Mouse (Mus musculus) neural tube, embryonic 10.5 days (tissue): Measurements from ENCODE around the gene Ltbp1.

Experiments used
- DNase-seq: peaks from one replicate; pipeline ENCODE4 v3.0.0-alpha.2; 2017; ENCODE audit warnings: low spot score; ENCODE audit errors: extremely low spot score

Ltbp1 gene

DNA sequence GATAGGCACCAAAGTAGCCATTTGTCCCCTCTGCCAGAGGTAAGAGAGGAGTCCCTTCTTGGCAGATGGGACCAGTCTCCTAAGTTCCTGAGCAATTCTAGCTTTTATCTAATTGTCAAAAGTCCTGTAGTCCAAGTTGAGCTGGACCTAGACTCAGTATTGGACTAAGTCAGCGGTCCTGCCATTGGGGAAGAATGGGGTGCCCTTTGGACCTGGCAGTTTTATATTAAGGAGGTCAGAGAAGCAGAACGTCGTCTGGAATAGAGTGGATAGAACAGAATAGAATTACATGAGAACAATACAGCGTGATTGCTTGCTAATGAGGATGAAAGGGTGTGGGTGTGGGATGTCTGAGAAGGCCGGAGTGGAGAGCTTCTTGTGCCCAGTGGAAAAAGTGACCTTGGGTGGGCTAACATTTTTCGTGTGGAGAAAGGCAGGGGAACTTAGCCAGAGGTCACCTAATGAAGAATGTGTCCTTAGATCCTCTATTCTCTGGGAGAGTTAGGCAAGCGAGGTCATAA lies 167.4 kb downstream of the Ltbp1 start:
- DNase-seq, result no peak

DNA sequence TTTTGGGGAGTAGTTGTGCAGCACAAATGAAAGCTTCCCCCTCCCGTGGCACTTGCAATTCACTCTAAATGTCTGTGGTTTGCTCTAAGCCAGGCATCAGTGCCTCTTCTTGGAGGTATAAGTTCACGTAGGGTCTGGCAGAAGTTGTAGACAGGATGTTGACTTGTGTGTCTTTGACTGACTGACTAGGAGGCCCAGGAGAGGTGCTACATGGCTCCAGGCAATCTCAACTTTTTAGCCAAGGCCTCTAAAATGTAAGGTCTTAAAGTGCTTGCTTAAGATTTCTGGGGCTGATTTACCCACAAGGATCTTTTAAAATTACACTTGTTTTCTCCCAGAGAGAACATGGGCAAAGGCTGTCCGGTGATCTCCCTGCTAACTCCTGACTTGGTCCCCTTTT lies 169.1 kb downstream of the Ltbp1 start:
- no peak for DNase-seq

DNA sequence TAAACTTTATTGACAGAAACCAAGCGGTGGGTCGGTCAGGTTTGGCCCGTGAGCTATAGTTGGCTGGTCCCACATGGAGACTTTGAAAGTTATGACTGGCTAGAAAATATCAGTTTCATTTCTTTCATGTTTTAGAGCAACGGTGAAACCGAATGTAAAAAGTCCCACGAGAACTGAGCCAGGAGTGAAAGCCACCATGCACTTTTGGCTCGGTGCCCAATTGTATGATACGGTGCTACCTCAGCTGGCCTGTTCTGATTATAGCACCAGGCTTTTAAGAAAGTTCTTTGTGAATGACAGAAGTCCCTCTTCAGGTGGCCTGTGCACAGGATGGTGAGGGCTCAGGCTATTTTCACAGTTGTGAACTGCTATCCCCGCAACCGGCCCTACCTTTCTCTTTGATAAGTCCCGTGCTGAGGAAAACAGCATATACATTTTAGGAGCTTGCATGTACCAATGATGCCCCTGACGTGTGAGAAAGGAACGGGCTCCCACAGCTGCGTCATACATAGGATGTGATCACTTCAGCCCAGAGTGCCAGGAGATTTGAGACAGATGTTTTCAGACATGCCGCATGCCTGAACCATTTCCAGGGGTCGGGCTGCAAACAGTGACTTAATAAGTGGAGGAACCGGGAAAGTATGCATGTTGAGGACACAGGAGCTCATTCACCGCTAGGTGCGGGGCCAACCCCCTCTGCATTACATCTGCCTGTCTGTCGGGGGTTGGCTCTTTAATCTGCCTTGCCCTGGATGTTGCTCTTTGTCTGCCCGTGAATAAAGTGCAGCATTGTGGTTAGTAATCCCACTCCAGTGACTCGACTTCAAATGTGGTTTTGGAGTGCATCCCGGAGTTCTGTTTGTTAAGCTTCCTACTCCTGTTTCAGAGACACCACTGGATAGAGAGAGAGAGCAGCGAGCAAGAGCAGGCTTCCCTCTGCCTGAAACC lies 172.8 kb downstream of the Ltbp1 start:
- peak; percentile 27 for DNase-seq

DNA sequence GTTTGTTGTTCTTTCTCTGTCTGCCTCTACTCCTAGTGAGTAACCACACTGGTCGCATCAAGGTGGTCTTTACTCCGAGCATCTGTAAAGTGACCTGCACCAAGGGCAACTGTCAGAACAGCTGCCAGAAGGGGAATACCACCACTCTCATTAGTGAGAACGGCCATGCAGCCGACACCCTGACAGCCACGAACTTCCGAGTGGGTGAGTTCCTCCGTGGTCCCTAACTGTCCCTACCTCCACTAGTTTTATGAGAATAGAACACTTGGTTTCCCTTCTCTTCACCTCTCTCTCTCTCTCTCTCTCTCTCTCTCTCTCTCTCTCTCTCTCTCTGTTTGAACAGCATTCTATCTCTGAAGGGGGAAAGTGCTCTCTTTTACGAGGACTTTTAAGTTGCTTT lies 173.6 kb downstream of the Ltbp1 start:
- DNase-seq, result no peak

DNA sequence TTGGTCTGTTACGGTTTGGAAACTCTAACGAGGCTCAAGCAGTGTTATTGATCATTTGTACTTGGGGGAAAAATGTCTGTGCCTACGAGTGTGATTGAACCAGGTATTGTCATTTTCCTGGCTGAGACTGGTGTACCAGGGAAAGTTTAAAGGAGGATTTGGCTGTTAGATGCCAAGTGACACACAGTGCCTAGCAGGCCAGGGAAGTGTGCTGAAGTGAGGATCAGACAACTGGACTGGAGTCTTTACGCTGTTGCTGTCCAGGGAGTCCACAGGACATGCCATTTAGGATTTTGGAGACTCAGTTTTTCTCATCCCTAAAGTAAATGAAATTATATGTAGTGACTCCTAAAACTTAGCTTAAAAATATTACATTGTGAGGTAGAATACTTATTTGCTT lies 174.9 kb downstream of the Ltbp1 start:
- DNase-seq, result no peak

DNA sequence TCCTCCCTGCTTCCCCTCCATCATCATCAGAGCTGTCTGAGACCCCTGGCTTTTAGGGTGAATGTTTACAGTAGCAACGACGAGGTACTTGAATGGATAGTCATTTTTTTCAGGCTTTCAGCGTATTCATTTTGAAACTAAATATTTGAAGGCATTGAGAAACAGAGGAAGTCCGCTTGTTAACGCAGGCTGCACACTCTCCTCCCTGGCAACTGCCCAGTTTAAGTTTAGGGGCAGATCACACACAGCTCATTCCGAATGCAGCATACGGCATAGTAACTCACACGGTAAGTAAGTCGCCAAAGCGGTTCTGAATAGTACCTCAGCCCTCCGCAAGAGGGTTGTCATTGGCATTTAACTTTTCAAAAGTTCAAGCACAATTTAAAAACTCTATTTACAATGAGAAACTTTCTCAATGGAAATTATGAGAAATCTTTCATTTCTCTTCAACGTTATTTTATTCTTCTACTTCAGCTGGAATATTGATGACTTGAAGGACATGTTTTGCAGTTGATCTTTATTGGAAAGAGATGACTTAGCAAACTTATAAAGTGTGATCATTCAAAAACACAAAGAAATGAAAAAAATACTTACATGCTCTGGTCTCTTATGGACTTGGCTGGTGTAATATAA lies 175.7 kb downstream of the Ltbp1 start:
- no peak for DNase-seq

DNA sequence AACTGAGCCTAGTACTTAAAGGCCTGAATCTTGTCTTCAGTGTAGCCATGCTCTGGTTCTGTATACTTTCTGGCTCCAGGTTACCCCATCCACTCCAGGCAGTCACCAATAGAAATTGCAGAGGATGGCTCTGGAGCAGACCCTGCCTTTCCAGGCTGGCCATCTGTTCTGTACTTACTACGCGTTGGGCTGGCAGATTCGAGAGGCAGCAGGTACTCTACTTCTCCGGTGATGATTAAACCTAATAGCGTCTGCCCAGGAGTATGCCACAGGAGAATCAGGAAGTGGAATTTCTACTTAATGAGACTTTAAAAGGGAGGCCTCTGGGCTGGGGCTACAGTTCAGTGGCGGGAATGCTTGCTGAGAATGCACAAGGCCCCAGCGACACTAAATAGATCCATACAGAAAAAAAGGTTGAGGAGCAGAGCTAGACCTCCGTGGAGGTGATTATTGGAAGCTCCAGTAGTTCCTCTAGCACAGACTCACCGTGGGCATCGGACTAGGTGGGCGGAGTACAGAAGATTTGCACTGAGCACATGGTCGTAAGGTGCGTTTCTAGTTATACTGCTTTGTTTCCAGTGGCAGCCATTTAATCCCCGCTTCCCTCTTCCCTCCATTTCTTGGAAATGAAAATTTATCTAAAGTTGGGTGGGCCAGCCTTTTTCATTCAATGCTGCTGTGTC lies 177.1 kb downstream of the Ltbp1 start:
- no peak for DNase-seq

DNA sequence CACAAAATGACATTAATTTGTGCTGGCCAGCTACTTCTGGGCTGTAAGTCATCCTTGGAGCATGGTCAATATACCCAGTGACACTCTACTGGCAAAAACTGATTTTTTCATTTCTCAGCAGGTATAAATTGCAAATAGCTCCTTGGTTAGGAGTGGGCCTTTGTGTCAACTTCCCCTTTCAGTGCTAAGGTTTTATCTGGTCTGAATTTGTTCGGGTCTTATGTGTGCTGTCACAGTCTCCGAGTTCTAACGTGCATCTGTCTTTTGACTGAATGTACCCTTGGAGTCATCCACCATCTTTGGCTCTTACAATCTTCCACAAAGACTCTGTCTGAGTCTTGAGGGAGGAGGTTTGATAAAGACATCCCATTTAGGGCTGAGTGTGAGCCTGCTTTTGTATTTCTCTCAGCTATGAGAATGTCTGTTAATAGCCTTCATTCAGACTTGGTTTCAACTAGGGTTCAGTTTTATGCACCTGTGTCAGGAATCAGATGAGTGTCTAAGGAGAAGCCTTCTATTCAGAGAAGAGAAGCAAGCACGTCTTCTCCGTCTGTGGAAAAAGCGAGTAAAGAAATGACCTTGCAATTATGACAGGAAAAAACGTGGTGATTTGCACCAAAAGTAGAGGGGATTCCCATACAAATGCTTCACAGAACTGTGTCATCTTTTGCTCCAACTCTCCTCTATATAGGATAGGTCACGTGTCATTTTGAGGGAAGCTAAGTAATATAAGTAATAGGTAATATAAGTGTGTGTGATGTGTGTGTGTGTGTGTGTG lies 181.6 kb downstream of the Ltbp1 start:
- no peak for DNase-seq

DNA sequence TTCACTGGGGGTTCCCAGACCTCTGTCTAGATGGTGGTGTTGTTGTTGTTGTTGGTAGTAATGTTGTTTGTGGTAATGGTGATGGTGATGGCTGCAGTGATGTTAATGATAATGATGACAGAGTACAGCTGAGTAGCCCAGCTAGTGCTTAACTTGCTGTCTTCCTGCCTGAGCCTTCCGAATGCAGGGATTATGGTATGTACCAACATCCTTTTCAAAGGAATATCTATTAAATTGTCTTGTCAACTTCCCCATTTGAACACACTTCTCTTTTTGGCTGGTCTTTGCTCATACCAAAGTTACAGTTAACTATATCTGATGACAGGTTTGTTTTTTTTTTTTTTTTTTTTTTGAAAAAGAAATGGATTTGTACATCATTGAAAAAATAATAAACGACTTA lies 191.6 kb downstream of the Ltbp1 start:
- no peak for DNase-seq

DNA sequence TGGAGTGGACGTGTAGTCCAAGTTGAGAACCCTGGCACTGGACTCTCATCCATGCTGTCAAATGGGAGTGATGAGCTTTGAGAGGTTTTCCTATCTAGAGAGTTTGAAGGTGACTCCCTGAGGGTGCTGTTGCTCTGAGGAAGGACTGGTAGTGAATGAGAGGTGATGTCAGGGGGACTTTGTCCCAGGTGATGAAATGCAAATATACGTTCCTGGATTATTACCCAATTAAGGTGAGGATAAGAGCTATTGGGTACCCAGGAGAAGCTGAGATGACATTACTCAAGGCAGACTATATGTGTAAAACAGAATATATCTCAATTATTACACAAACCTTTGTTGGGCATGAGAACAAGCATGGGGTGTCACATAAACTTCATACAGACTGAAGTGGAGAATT lies 193.4 kb downstream of the Ltbp1 start:
- DNase-seq, result no peak

DNA sequence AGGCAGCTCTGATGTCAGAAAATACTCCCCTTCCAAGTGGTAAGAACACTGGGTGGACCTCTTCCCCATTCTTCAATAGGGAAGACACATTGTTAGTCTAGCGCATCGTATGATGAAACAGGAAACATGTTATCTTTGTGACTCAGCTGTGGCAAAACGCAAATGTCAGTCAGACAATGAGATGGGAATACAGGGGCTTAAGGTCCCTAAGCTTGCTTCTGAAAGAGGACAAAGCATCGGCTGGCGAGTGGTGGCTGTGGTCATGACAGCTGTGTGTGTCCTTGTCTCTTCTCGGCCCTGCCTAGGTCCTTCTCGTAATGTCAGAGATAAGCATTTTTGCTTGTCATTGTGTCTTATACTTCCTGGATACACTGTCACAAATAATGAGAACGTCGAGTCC lies 194.3 kb downstream of the Ltbp1 start:
- DNase-seq, result no peak

DNA sequence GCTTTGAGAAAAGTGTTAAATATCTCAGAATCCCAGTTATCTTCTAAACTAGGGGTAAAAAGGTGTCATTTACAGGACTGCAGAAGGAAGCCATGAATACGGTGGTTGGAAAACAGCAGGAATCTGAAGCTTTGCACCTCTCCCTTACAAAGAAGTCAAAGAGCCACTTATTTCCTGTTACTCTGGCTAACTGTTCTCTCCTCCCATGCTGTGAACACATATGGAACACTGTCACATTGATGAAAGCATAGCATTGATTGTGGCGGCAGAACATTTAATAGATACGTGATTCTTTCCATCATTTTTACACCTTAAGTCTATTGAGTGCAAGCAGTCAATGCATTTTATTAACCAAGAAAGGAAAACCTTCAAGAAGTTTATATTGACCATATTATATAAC lies 196.9 kb downstream of the Ltbp1 start:
- DNase-seq, result no peak

DNA sequence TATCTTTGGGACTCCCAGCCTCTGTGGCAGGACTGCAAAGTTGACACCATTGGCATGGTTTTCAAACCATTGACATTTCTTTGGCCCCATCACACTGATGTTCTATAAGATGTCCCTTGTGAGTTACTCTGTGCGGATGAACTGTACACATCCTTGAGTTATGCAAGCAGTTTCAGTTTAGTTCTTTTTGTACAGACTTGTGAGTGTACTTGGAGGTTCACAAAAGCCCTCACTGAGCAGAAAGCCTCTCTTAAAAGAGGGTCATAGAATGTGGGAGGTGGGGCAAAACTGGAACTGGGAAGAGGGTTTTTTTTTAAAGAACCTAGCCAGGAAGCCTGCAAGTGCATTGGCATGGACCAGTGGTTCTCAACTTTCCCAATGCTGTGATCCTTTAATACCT lies 198.7 kb downstream of the Ltbp1 start:
- DNase-seq, result no peak

DNA sequence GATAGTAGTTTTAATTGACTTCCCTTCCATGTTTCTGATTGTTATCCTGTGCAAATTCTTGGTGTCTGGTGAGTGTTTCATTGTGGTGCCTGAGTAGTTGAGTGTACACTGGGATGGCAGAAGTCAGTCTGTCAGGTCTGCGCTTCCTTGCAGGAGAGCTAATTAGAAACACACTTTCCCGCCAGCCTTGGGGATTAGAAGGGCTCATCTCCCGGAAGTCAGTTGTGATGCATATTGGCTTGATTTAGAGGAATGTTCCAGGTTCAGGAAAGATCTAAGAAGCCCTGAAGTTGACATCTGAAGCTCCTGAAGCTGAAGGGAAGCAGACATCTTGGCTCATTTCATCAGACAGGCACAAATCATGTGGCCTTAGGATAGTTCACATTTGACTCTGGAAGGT lies 200.9 kb downstream of the Ltbp1 start:
- DNase-seq, result peak; percentile 38

DNA sequence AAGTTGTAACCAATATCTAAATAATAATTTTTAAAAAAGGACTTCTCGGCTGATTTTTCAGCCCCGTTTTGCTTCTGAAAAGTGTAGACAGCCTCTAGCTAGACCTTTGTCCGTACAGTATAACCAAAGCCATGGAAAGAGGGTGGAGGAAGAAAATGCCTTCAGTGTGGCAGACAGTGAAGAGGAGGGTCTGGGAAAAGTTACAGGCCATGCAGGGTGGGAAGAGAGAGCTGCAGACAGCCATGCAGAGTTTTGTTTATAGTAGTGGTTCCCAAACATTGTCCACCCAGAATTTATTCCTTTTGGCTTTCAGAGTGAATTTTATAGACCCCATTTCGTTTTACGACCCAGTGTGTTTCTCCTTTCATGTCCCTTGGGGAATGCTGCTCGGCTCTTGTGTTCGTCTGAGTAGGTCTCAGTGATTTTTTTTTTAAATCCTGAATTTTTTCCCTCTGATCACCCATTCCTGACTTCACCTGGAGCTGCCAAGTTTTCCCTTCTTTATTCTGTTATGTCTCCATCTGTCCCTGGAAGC lies 202.9 kb downstream of the Ltbp1 start:
- no peak for DNase-seq

DNA sequence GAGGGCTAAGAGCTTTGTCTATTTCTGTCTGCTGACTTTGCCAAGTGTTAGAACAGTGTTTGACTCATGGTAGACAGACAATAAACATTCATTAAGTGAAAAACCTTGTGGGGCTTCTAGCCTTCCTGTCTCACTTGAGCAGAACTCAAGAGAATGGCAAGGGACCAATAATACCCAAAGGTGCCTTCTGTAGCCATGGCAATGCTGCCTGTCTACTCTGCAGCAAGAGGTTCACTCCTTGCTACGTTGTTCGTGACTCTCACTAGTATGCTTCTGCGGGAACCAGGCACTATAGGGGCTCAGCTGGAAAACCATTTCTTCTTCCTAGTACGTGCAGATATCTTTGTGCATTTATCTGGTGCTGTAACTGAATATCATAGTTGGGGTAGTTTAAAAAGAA lies 205.2 kb downstream of the Ltbp1 start:
- no peak for DNase-seq

DNA sequence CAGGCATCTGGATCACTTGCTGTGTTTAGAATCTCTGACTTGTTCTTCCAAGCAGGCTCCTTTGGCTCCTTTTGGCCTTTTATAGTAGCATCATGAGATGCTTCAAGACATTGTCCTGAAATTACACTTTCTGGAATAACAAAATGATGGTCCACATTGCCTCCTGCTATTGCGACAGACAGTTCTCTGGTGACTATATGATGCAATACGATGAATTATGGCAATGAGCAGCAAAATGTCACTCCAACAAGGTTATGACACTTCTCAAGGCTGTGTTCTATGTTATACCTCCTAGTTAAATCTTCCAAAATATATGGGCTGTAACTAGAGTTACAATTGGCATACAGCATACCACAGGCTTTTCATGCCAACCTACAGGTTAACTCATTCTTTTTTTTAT lies 211.0 kb downstream of the Ltbp1 start:
- DNase-seq, result no peak

DNA sequence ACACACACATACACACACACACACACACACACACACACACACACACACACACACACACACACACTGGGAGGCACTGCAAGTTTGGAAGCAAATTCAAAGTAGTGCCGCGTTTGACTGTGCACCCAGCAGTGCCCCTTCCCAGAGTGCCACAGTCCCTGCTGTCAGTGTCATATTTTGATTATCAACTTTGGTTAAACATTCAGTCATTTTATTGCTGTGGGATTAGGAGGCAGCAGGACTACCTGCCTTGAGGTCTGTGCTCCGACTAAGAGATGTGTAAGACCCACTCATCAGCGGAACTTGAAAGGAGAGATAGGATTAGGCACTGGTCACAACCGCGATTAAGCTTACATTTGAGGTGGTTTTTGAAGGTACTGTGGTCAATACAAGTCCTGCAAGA lies 213.3 kb downstream of the Ltbp1 start:
- no peak for DNase-seq

DNA sequence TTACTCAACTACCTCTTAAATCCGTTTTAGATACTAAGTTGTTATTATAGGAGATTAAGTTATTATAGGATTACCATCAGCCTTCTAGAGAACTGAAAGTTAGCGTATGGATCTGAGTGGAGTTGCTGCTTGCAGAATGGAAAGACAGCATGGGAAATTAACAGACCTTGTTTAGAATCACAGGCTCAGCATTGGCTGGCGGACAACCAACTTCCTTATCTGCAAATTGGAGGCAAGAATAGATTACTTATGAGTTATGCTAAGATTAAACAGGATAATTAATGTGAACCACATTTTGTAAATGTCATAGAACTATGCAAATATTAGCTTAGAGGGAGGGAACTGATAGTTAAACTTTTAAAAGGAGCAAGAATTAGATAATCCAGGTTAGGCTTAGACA lies 223.0 kb downstream of the Ltbp1 start:
- DNase-seq, result no peak

DNA sequence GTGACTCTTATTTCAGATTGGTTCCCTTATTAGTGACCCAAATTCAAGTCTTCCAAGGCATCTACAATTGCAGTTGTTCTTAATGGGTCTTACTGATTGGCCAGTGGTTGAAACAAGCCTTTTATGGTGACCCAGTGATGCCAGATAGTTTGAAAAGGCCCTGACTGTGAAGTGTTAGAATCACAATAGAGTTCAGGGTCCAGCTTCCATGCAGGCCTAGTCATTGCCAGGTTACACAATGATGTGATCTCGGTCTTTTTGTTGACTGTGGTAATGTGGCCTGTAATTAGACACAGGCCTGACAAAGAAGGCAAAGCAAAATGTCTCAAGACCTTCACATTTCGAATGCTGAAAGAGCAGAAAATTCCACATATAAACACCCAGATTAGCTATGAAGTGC lies 227.8 kb downstream of the Ltbp1 start:
- DNase-seq, result no peak

DNA sequence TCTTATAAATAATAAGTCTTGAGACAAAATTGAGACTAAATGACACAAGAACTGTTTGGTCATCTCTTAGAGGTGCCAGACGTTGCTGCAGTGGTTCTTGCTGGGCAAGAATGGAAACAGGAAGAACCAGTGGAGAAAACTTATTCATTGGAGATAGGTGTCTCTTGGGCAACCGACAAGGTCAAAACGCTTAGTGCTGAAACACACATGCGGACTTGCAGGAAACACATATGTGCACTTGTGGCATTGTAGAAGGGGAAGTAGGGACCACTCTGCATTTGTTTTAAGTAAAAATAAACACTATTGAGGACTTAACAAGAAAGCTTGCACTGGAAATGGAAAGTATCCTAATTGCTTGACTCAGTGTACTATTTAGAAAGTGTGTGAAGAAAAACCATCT lies 228.6 kb downstream of the Ltbp1 start:
- no peak for DNase-seq
